Mouse (Mus musculus) lung, postnatal 0 days (tissue): ENCODE measurements around the gene Tfip11.

ENCODE experiments used
- CTCF ChIP-seq: IDR thresholded peaks from 2 replicates; pipeline ENCODE4 v1.5.1; 2016; ENCODE audit warnings: antibody characterized with exemption, mild to moderate bottlenecking
- EP300 ChIP-seq: IDR thresholded peaks from 2 replicates; pipeline ENCODE4 v1.6.1; 2016; ENCODE audit warnings: antibody characterized with exemption, mild to moderate bottlenecking, control low read depth

GRCm38 (mm10) chr5:112286608-112286983, 39.6 kb upstream of the Tfip11 start:
- TF ChIP-seq CTCF (no peak), EP300 (no peak)
